Mouse (Mus musculus) monocyte, adult 5-6 weeks (primary cell): ENCODE results near the gene Gm10100. TPM values are rescaled to one million over a fixed set of nuclear protein-coding genes. Genes with fewer than 3 reads are reported as not detected.
"Not testable (repeated sequence)": the region's sequence is repeated elsewhere in the genome, so short reads cannot be mapped to it uniquely, and the experiment has no call there.

Source experiments
- ATAC-seq: fragments of 153-309, 156-312 bp; replicated peaks from 2 replicates; pipeline ENCODE4 v1.8.0; 2017; ENCODE audit warnings: mild to moderate bottlenecking; ENCODE audit not compliant: low TSS enrichment, insufficient number of reproducible peaks, severe bottlenecking, poor library complexity, low FRiP score
- total RNA-seq: library from RNA; stranded (forward); fragments of 200-1000, 200-491, 200-594 nt; gene quantifications from 3 replicates; pipeline ENCODE4 v1.2.3, GENCODE M21; 2017

Gene Gm10100
- not detected in 3 replicates for total RNA-seq

- ATAC-seq, result no peak
Measured at GRCm38 (mm10) chr10:77726186-77726585, at the start of gene Gm10100. Gene Gm10100, plus strand, starts transcription at chr10:77726486.

GRCm38 (mm10) chr10:77677562-77677961 is 48.7 kb upstream of the Gm10100 start:
- no peak for ATAC-seq

GRCm38 (mm10) chr10:77682994-77683393 is 43.3 kb upstream of the Gm10100 start:
- no peak for ATAC-seq

DNA sequence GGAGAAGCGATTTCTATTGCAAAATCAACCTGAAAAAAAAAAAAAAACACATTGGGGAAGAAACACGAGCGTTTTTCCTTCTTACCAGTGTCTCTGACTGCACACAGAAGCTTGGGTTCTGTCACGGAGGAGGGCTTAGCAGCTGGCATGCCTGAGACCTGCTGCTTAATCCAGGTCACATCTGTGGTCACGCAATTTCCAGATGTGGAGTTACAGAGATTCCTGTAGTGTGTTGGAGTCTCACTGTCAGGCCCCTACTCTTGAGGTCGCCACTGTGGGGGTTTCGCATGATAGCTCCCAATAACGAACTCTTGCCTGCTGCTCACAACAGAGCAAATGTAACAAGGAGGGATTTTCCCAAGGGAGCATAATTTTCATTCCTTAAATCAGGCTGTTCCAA is 42.1 kb upstream of the Gm10100 start:
- ATAC-seq, result no peak

- no peak for ATAC-seq
Measured at GRCm38 (mm10) chr10:77685895-77686664, 40.2 kb upstream of the Gm10100 start, which contains the start of gene Tspear. Gene Tspear, plus strand, starts transcription at chr10:77686569.

DNA sequence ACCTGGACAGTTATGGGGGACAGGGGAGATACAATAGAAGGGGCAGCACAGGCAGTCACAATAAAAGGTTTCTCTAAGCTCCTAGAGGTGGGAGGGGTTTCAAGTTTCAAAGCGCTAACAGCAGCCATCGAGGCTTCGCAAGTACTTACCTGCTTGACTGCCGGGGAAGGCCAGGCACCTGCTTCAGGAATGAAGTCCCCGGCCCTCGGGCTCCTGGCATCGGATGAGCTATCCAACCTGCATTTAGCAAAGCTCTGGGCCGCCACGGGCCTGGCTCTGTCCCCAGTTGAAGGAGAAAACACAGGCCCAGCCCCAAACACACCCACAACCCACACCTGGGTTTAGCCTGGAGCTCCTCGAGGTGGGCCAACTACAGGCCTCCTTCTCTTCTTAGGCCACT is 39.3 kb upstream of the Gm10100 start:
- no peak for ATAC-seq

GRCm38 (mm10) chr10:77690356-77690807 is 35.9 kb upstream of the Gm10100 start, which contains the start of gene Gm19402:
Gene Gm19402, minus strand, starts transcription at chr10:77690757.
- not testable (repeated sequence) for ATAC-seq

DNA sequence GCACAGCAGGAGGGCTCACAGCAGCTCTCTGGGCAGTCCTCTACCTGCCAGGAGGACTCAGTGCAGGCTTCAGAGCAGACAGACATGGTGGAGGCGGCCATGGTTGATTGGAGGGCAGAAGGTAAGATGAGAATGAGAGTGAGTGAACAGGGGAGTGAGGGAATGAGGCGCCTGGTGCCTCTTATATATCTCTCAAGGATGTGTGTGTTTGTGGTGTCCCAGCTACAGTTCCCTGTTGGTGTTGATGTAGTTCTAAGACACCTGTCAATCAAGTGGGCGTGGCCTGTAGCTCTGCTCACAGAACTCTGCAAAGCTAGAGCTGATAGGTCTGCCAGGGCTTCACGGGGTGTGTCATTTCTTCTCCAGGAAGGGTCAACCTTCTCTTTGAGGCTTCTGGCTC is 29.2 kb upstream of the Gm10100 start, which contains the start of gene Gm9508:
Gm9508 (minus strand) TSS at position 101 of the 400 bp plus-strand sequence.
- no peak for ATAC-seq

DNA sequence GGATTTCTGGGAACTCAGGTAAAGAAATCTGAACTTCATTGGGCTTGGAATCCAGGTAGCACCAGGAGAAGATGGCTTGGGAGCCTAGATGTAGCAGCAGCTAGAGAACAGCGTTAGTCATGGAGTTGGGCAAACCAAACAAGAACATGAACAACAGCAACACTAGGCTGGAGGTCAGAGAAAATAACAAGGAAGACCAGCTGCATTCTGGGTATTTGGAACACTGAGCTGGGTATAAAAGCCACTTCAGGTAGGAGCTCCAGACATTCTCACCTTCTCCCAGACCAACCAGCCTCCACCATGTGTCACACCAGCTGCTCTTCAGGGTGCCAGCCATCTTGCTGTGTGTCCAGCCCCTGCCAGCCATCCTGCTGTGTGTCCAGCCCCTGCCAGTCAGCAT is 20.0 kb upstream of the Gm10100 start, which contains the start of gene Gm10272:
Gm10272 (plus strand) TSS at position 301 of the 400 bp plus-strand sequence.
- no peak for ATAC-seq

GRCm38 (mm10) chr10:77709831-77710230 is 16.5 kb upstream of the Gm10100 start:
- no peak for ATAC-seq

GRCm38 (mm10) chr10:77711157-77711556 is 15.1 kb upstream of the Gm10100 start, which contains the start of gene Gm10024:
Gene Gm10024, plus strand, starts transcription at chr10:77711457.
- ATAC-seq, result not testable (repeated sequence)

- ATAC-seq, result no peak
Measured at GRCm38 (mm10) chr10:77713734-77714133, 12.6 kb upstream of the Gm10100 start.

- no peak for ATAC-seq
Measured at GRCm38 (mm10) chr10:77715507-77715906, 10.8 kb upstream of the Gm10100 start, which contains the start of gene Gm10142. Gene Gm10142, plus strand, starts transcription at chr10:77715807.

DNA sequence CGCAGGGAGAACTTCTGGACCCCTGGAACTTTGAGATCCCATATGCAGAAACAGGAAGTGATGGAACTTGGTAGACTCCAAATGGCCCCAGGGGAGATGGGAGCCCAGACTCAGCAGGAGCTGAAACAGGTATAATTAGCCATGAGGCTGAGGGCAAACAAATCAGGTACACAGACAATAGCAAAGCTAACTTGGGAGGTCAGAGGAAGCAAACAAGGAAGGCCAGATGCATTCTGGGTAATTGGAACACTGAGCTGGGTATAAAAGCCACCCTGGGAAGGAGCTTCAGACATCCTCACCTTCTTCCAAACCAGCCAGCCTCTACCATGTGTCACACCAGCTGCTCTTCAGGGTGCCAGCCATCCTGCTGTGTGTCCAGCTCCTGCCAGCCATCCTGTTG is 6.0 kb upstream of the Gm10100 start, which contains the start of gene Krtap12-1:
Krtap12-1 (plus strand) TSS at position 301 of the 400 bp plus-strand sequence.
- ATAC-seq, result not testable (repeated sequence)

DNA sequence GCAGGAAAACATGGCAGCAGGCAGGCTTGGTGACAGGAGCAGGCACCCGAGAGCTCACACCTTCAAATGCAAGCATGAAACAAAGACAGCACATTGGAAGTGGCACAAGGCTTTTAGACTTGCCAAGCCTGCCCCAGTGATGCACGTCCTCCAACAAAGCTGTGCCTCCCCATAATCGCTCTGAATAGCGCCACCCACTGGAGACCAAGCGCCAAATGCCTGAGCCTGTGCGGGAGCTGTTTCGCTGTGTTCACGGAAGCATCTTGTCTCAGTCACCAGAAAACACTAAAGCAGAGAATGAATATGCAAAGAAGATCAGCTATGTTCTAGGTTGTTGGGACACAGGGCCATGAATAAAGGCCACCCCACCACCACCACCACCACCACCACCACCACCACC is 1.4 kb upstream of the Gm10100 start:
- ATAC-seq, result no peak

- no peak for ATAC-seq
Measured at GRCm38 (mm10) chr10:77728280-77728679, 2.0 kb downstream of the Gm10100 start.

DNA sequence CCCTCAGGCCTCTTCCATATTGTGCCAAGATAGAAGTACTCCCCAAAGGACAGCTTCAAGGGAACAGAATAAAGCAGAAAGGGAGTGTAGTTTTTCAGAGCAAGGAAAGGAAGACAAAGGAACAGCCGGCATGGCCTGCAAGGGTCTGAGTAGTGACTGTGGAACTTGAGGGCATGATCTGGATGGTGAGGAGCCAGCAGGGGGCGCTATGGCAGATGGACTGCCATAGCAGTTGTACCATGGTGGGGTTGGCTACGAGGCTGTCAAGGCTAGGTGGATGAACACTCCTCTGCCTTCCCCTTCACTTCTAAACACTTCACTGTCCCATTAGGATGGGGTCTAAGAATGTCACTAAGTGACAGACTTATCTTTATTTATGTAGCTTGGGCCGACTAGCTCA is 3.0 kb downstream of the Gm10100 start:
- no peak for ATAC-seq

GRCm38 (mm10) chr10:77735928-77736327 is 9.6 kb downstream of the Gm10100 start:
- ATAC-seq, result no peak

DNA sequence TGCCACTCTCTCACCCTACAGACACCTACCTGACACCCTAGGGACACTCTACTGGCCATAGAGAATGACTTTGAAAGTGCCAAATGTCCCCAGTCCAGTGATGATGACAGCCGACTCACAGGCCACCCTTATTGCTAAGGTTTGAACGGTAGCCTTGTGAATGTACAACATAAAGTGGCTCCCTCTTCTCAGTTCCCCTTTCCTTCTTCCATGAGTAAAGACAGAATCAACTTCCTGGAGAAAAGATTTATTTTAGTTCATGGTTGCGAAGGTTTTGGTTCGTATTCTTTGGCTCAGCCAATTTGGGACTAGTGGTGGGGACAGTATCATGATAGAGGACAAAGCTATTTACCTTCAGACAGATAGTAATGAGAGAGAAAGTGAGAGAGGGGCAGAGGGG is 12.6 kb downstream of the Gm10100 start:
- no peak for ATAC-seq
